Mouse (Mus musculus) midbrain, embryonic 16.5 days (tissue): ENCODE measurements around the gene Rnf182. TPM values are rescaled to one million over a fixed set of nuclear protein-coding genes. Genes with fewer than 3 reads are reported as not detected.

Experiments
- ATAC-seq: fragments of 200-750 bp; cut with Nextera tagmentation; 2 replicates; pipeline ENCODE4 v1.8.0; 2017; ENCODE audit warnings: moderate TSS enrichment
- H3K27ac ChIP-seq: fragments of 300-500 bp; sonication (generic); 2 replicates; pipeline ENCODE4 v1.5.1; 2014; ENCODE audit warnings: mild to moderate bottlenecking, low read length, mixed read lengths
- H3K27me3 ChIP-seq: fragments of 300-500 bp; sonication (generic); 2 replicates; pipeline ENCODE4 v1.6.1; 2014; ENCODE audit warnings: low read depth, low read length, mixed read lengths; ENCODE audit not compliant: control insufficient read depth, insufficient read depth
- H3K36me3 ChIP-seq: fragments of 300-500 bp; sonication (generic); 2 replicates; pipeline ENCODE4 v1.6.1; 2014; ENCODE audit warnings: mild to moderate bottlenecking, low read length, moderate library complexity, mixed read lengths; ENCODE audit not compliant: control insufficient read depth, insufficient read depth
- H3K4me1 ChIP-seq: fragments of 300-500 bp; sonication (generic); 2 replicates; pipeline ENCODE4 v1.6.1; 2014; ENCODE audit warnings: mild to moderate bottlenecking, low read length, mixed read lengths; ENCODE audit not compliant: control insufficient read depth, insufficient read depth
- H3K4me2 ChIP-seq: fragments of 300-500 bp; sonication (generic); 2 replicates; pipeline ENCODE4 v1.6.1; 2014; ENCODE audit warnings: mild to moderate bottlenecking, low read length, mixed read lengths
- H3K4me3 ChIP-seq: fragments of 300-500 bp; sonication (generic); 2 replicates; pipeline ENCODE4 v1.5.1; 2014; ENCODE audit warnings: low read depth, mild to moderate bottlenecking, low read length, moderate library complexity, mixed read lengths
- H3K9ac ChIP-seq: fragments of 300-500 bp; sonication (generic); 2 replicates; pipeline ENCODE4 v1.6.1; 2014; ENCODE audit warnings: low read depth, low read length, mixed read lengths
- H3K9me3 ChIP-seq: fragments of 300-500 bp; sonication (generic); replicated peaks from 2 replicates; pipeline ENCODE4 v1.6.1; 2014; ENCODE audit warnings: mild to moderate bottlenecking, low read length, mixed read lengths; ENCODE audit not compliant: control insufficient read depth, poor library complexity, severe bottlenecking
- WGBS: fragments of 180-500 bp; shearing (Covaris S2); extraction: QIAGEN DNeasy Blood & Tissue Kit; methylation state at CpG from one replicate; pipeline ENCODE4 v1.1.7; 2014; 5-methylcytosine and 5-hydroxymethylcytosine counted together
- polyA plus RNA-seq: library from polyadenylated mRNA; unstranded; fragments of >200 nt; fragmentation: Nextera tagmentation; extraction: Ambion mirVana; gene quantifications from 2 replicates; pipeline ENCODE4 v1.2.1, GENCODE M21; 2015

The Rnf182 gene
- polyA plus RNA-seq, 1 experiment from 2014 or later = 32.7 TPM

- no peak for ATAC-seq
- 33% methylated on average over 16 of the region's 16 CpGs for WGBS
- Histone ChIP-seq H3K4me1 (peaks cover 4% of the 10 kb centered on the region; the same call in 1 of the 2 replicates), H3K27ac (no peak overlapping the region), H3K4me2 (peak overlapping the region; percentile 43), H3K4me3 (0 out of 2 replicates have a peak overlapping the region, but pooled peaks have one; percentile 11), H3K9ac (peak overlapping the region; percentile 42; the same call in 1 of the 2 replicates), H3K27me3 (no peaks in the 10 kb centered on the region), H3K9me3 (no peaks in the 10 kb centered on the region), H3K36me3 (no peaks in the 10 kb centered on the region)
Measured at GRCm38 (mm10) chr13:43582961-43583360, 32.5 kb upstream of the Rnf182 start.

GRCm38 (mm10) chr13:43583504-43583903 is 32.0 kb upstream of the Rnf182 start:
- no peaks in the 10 kb centered on the region for H3K27me3 ChIP-seq
- no peak overlapping the region for H3K9ac ChIP-seq
- no peak overlapping the region for H3K4me2 ChIP-seq
- H3K27ac ChIP-seq = no peak overlapping the region
- H3K4me3 ChIP-seq = no peak overlapping the region
- 56% methylated on average over 8 of the region's 8 CpGs for WGBS
- H3K4me1 ChIP-seq = peaks cover 4% of the 10 kb centered on the region; the same call in 1 of the 2 replicates
- ATAC-seq = no peak
- H3K36me3 ChIP-seq = no peaks in the 10 kb centered on the region
- H3K9me3 ChIP-seq = no peaks in the 10 kb centered on the region

- no peaks in the 10 kb centered on the region for H3K36me3 ChIP-seq
- WGBS = 19% methylated on average over 2 of the region's 2 CpGs
- no peak for ATAC-seq
Measured at GRCm38 (mm10) chr13:43585335-43585734, 30.2 kb upstream of the Rnf182 start.

GRCm38 (mm10) chr13:43586966-43587365 is 28.5 kb upstream of the Rnf182 start:
- Histone ChIP-seq H3K9me3 (no peaks in the 10 kb centered on the region), H3K27ac (no peak overlapping the region), H3K4me2 (no peak overlapping the region), H3K27me3 (no peaks in the 10 kb centered on the region), H3K4me1 (peaks cover 4% of the 10 kb centered on the region; the same call in 1 of the 2 replicates), H3K4me3 (no peak overlapping the region), H3K9ac (no peak overlapping the region), H3K36me3 (no peaks in the 10 kb centered on the region)
- no peak for ATAC-seq
- 83% methylated on average over 3 of the region's 3 CpGs for WGBS

More at GRCm38 (mm10) chr13:43585335-43585734, 30.2 kb upstream of the Rnf182 start:
- no peak overlapping the region for H3K9ac ChIP-seq
- no peak overlapping the region for H3K4me3 ChIP-seq
- no peaks in the 10 kb centered on the region for H3K27me3 ChIP-seq
- H3K9me3 ChIP-seq = no peaks in the 10 kb centered on the region
- H3K4me2 ChIP-seq = no peak overlapping the region
- H3K4me1 ChIP-seq = peaks cover 4% of the 10 kb centered on the region; the same call in 1 of the 2 replicates
- no peak overlapping the region for H3K27ac ChIP-seq

GRCm38 (mm10) chr13:43587844-43588840 is 27.4 kb upstream of the Rnf182 start:
- Histone ChIP-seq H3K27ac (no peak overlapping the region), H3K9me3 (no peaks in the 10 kb centered on the region), H3K4me1 (peaks cover 2% of the 10 kb centered on the region; the same call in 1 of the 2 replicates), H3K36me3 (no peaks in the 10 kb centered on the region), H3K9ac (no peak overlapping the region), H3K27me3 (no peaks in the 10 kb centered on the region), H3K4me3 (no peak overlapping the region), H3K4me2 (no peak overlapping the region)
- WGBS = 86% methylated on average over 14 of the region's 14 CpGs
- no peak for ATAC-seq

- no peak overlapping the region for H3K9ac ChIP-seq
- H3K9me3 ChIP-seq = no peaks in the 10 kb centered on the region
- WGBS = 54% methylated on average over 28 of the region's 28 CpGs
- H3K4me1 ChIP-seq = no peaks in the 10 kb centered on the region
- H3K4me3 ChIP-seq = no peak overlapping the region
- H3K27me3 ChIP-seq = no peaks in the 10 kb centered on the region
- no peak overlapping the region for H3K27ac ChIP-seq
- H3K36me3 ChIP-seq = no peaks in the 10 kb centered on the region
- ATAC-seq = no peak
- H3K4me2 ChIP-seq = no peak overlapping the region
Measured at GRCm38 (mm10) chr13:43591828-43592680, 23.5 kb upstream of the Rnf182 start.

- Histone ChIP-seq H3K36me3 (no peaks in the 10 kb centered on the region), H3K4me1 (no peaks in the 10 kb centered on the region), H3K27me3 (no peaks in the 10 kb centered on the region), H3K4me3 (no peak overlapping the region), H3K9ac (no peak overlapping the region), H3K4me2 (no peak overlapping the region), H3K27ac (no peak overlapping the region), H3K9me3 (no peaks in the 10 kb centered on the region)
- 74% methylated on average over 8 of the region's 8 CpGs for WGBS
- ATAC-seq = no peak
Measured at GRCm38 (mm10) chr13:43592681-43593068, 22.8 kb upstream of the Rnf182 start.

GRCm38 (mm10) chr13:43595896-43596295 is 19.6 kb upstream of the Rnf182 start:
- H3K4me1 ChIP-seq = no peaks in the 10 kb centered on the region
- H3K36me3 ChIP-seq = no peaks in the 10 kb centered on the region
- H3K27ac ChIP-seq = no peak overlapping the region
- no peaks in the 10 kb centered on the region for H3K27me3 ChIP-seq
- H3K4me3 ChIP-seq = no peak overlapping the region
- H3K9ac ChIP-seq = no peak overlapping the region
- H3K4me2 ChIP-seq = no peak overlapping the region
- 62% methylated on average over 4 of the region's 4 CpGs for WGBS
- no peaks in the 10 kb centered on the region for H3K9me3 ChIP-seq
- no peak for ATAC-seq
